Mouse (Mus musculus) CD4-positive, CD25-positive, alpha-beta regulatory T cell (primary cell): ENCODE measurements around the gene Gm2030. TPM values are rescaled to one million over a fixed set of nuclear protein-coding genes. Genes with fewer than 3 reads are reported as not detected.

Source experiments
- polyA plus RNA-seq: library from polyadenylated mRNA; unstranded; fragments of 100-300 nt; shearing (Covaris generic); gene quantifications from one replicate; pipeline ENCODE4 v1.2.1, GENCODE M21; 2017

Gm2030 gene
- not detected for polyA plus RNA-seq

DNA sequence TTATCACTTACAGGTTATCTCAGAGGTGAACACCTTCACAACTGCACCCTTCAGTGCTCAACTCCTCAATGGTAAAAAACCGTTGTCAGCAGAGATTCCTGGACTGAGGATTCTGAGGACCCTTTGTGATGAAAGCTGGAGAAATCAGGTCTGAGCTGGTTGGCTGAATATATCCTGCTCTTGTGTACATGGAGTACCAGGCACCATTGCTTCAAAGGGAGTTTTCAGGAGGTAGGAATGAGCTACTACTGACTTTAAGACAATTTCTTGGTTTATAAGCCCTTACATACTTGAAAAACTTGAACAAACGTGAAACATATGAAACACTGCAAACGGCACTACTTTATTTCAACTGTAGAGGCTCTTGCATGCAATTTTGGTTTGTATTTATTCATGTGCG is at the start of gene Gm2030:
Gm2030 (minus strand) TSS at position 101 of the 400 bp plus-strand sequence.

Other genes starting within 250 kb of the Gm2030 start
- gene Gm2012, start 78.7 kb downstream of the Gm2030 start, polyA plus RNA-seq, result not detected
- not detected for gene Slx, start 235.5 kb upstream of the Gm2030 start, polyA plus RNA-seq